Mouse (Mus musculus) CH12.LX (cell line): ENCODE data around the gene Mgat5. TPM values are rescaled to one million over a fixed set of nuclear protein-coding genes. Genes with fewer than 3 reads are reported as not detected.

Experiments
- DNase-seq: peaks from one replicate; pipeline ENCODE4 v3.0.0-alpha.2; 2013; ENCODE audit errors: extremely low read depth
- H3K27ac ChIP-seq: 2 replicates; pipeline ENCODE4 v1.5.1; 2012; ENCODE audit warnings: low read depth, mild to moderate bottlenecking, control low read depth, moderate library complexity; ENCODE audit not compliant: insufficient read depth
- H3K27me3 ChIP-seq: replicated peaks from 2 replicates; pipeline ENCODE3; 2012; ENCODE audit warnings: inconsistent platforms
- H3K36me3 ChIP-seq, 2 experiments: replicated peaks in 1 of 2; 2 replicates each; pipeline versions ENCODE3 to v1.6.1; 2012; ENCODE audit warnings: inconsistent platforms in 1 of 2, low read length in 1 of 2, mild to moderate bottlenecking in 1 of 2, mixed read lengths in 1 of 2, moderate library complexity in 1 of 2; ENCODE audit not compliant: control insufficient read depth in 1 of 2, insufficient read depth in 1 of 2
- H3K4me1 ChIP-seq, 2 experiments: 2 replicates each; pipeline ENCODE4 v1.6.1; 2012; ENCODE audit warnings: inconsistent platforms in 1 of 2, moderate library complexity in 1 of 2; ENCODE audit not compliant: insufficient read depth in 2 of 2, control insufficient read depth in 1 of 2
- H3K4me2 ChIP-seq: 2 replicates; pipeline ENCODE4 v1.6.1; 2012; ENCODE audit warnings: low read depth, mild to moderate bottlenecking, control low read depth; ENCODE audit not compliant: poor library complexity, insufficient read depth, severe bottlenecking
- H3K4me3 ChIP-seq, 3 experiments: fragments of 150-350 bp in 1 of 3; sonication (generic) in 1 of 3; replicated peaks in 1 of 3; 2 replicates each; pipeline versions ENCODE3 to v1.5.1; 2011 to 2012; ENCODE audit warnings: low read depth in 2 of 3, low read length in 2 of 3, mild to moderate bottlenecking in 2 of 3, moderate library complexity in 2 of 3, control low read depth in 1 of 3, improper control_type of control experiment in 1 of 3, inconsistent platforms in 1 of 3, mixed read lengths in 1 of 3; ENCODE audit not compliant: poor library complexity in 1 of 3
- H3K79me2 ChIP-seq: replicated peaks from 2 replicates; pipeline ENCODE4 v1.6.1; 2012; ENCODE audit warnings: mild to moderate bottlenecking, moderate library complexity; ENCODE audit not compliant: control insufficient read depth, poor library complexity, insufficient read depth, severe bottlenecking; ENCODE audit errors: extremely low read depth
- H3K9ac ChIP-seq: 2 replicates; pipeline ENCODE4 v1.6.1; 2012; ENCODE audit warnings: low read depth, mild to moderate bottlenecking, control low read depth, moderate library complexity; ENCODE audit not compliant: insufficient read depth
- H3K9me3 ChIP-seq: replicated peaks from 2 replicates; pipeline ENCODE3; 2012; ENCODE audit warnings: low read length, inconsistent platforms, mixed read lengths
- CHD2 ChIP-seq: IDR thresholded peaks from 2 replicates; pipeline ENCODE4 v1.6.1; 2011; ENCODE audit warnings: low read length, improper control_type of control experiment
- GABPA ChIP-seq: IDR thresholded peaks from 2 replicates; pipeline ENCODE4 v1.6.1; 2012; ENCODE audit warnings: low read depth, low read length, improper control_type of control experiment, inconsistent platforms; ENCODE audit not compliant: insufficient replicate concordance
- HCFC1 ChIP-seq: IDR thresholded peaks from 2 replicates; pipeline ENCODE4 v1.6.1; 2012; ENCODE audit warnings: low read depth, mild to moderate bottlenecking, inconsistent platforms, low read length, improper control_type of control experiment
- JUND ChIP-seq: conservative IDR thresholded peaks from 2 replicates; pipeline ENCODE4 v1.6.1; 2011; ENCODE audit warnings: low read depth, low read length, improper control_type of control experiment
- KAT2A ChIP-seq: IDR thresholded peaks from 2 replicates; pipeline ENCODE4 v1.6.1; 2012; ENCODE audit warnings: low read length, improper control_type of control experiment, inconsistent platforms; ENCODE audit not compliant: insufficient replicate concordance
- MAFK ChIP-seq: IDR thresholded peaks from 2 replicates; pipeline ENCODE4 v1.6.1; 2011; ENCODE audit warnings: low read length, improper control_type of control experiment; ENCODE audit not compliant: insufficient replicate concordance
- MAX ChIP-seq: IDR thresholded peaks from 2 replicates; pipeline ENCODE4 v1.6.1; 2011; ENCODE audit warnings: low read length, improper control_type of control experiment
- MYC ChIP-seq: IDR thresholded peaks from 2 replicates; pipeline ENCODE4 v1.6.1; 2011; ENCODE audit warnings: low read depth, mild to moderate bottlenecking, improper control_type of control experiment, low read length
- NELFE ChIP-seq: IDR thresholded peaks from 2 replicates; pipeline ENCODE4 v1.6.1; 2011; ENCODE audit warnings: low read depth, low read length, improper control_type of control experiment
- POLR2AphosphoS2 ChIP-seq: IDR thresholded peaks from 2 replicates; pipeline ENCODE4 v1.6.1; 2011; ENCODE audit warnings: low read depth, low read length, improper control_type of control experiment
- RAD21 ChIP-seq: IDR thresholded peaks from 2 replicates; pipeline ENCODE4 v1.6.1; 2011; ENCODE audit warnings: low read depth, mild to moderate bottlenecking, low read length, improper control_type of control experiment, moderate library complexity
- RCOR1 ChIP-seq: conservative IDR thresholded peaks from 2 replicates; pipeline ENCODE4 v1.6.1; 2012; ENCODE audit warnings: low read depth, mild to moderate bottlenecking, inconsistent platforms, low read length, improper control_type of control experiment
- SIN3A ChIP-seq: IDR thresholded peaks from 2 replicates; pipeline ENCODE4 v1.6.1; 2012; ENCODE audit warnings: low read length, improper control_type of control experiment, inconsistent platforms
- SMC3 ChIP-seq: IDR thresholded peaks from 2 replicates; pipeline ENCODE4 v1.6.1; 2011; ENCODE audit warnings: low read depth, low read length, improper control_type of control experiment
- TBP ChIP-seq: conservative IDR thresholded peaks from 2 replicates; pipeline ENCODE4 v1.6.1; 2011; ENCODE audit warnings: low read depth, low read length, improper control_type of control experiment
- UBTF ChIP-seq: IDR thresholded peaks from 2 replicates; pipeline ENCODE4 v1.6.1; 2012; ENCODE audit warnings: low read depth, mild to moderate bottlenecking, inconsistent platforms, low read length, improper control_type of control experiment, moderate library complexity
- USF1 ChIP-seq: IDR thresholded peaks from 2 replicates; pipeline ENCODE4 v1.6.1; 2014; ENCODE audit warnings: low read depth, mild to moderate bottlenecking, inconsistent platforms, low read length, improper control_type of control experiment
- USF2 ChIP-seq: conservative IDR thresholded peaks from 2 replicates; pipeline ENCODE4 v1.6.1; 2011; ENCODE audit warnings: low read depth, low read length, improper control_type of control experiment
- ZKSCAN1 ChIP-seq: IDR thresholded peaks from 2 replicates; pipeline ENCODE4 v1.6.1; 2012; ENCODE audit warnings: low read depth, inconsistent platforms, low read length, improper control_type of control experiment, borderline replicate concordance
- ZNF384 ChIP-seq: IDR thresholded peaks from 2 replicates; pipeline ENCODE4 v1.6.1; 2012; ENCODE audit warnings: low read depth, low read length, improper control_type of control experiment, inconsistent platforms
- dilution Hi-C: fragments of 300-500 bp; cut with MboI; formaldehyde crosslinking; loops from 2 replicates; pipeline ENCODE4 v1.14.3; 2020; ENCODE audit warnings: low sequenced_read_pairs; ENCODE audit not compliant: extremely low pct_unique_long_range_greater_than_20kb, extremely low pct_ligation_motif_present
- in situ Hi-C: fragments of 300-500 bp; cut with MboI; formaldehyde crosslinking; loops from 3 replicates; pipeline ENCODE4 v1.14.3; 2019; ENCODE audit warnings: low sequenced_read_pairs, low pct_ligation_motif_present, low pct_unique_long_range_greater_than_20kb, mixed read lengths
- polyA plus RNA-seq: library from polyadenylated mRNA; unstranded; fragments of >175 nt; gene quantifications from 2 replicates; pipeline ENCODE4 v1.2.1, GENCODE M21; 2012; ENCODE audit warnings: low read depth; ENCODE audit not compliant: insufficient read length
- total RNA-seq, 2 experiments: library from RNA; depleted of rRNA; stranded (reverse); fragments of 300-350 nt in 1 of 2; fragments of >200 nt in 1 of 2; gene quantifications; 2 replicates each; pipeline ENCODE4 v1.2.3; 2012 to 2014

Mgat5 gene
- total and polyA plus RNA-seq, 3 experiments, result 5.9 to 8.8 (median 6.6) TPM

DNA sequence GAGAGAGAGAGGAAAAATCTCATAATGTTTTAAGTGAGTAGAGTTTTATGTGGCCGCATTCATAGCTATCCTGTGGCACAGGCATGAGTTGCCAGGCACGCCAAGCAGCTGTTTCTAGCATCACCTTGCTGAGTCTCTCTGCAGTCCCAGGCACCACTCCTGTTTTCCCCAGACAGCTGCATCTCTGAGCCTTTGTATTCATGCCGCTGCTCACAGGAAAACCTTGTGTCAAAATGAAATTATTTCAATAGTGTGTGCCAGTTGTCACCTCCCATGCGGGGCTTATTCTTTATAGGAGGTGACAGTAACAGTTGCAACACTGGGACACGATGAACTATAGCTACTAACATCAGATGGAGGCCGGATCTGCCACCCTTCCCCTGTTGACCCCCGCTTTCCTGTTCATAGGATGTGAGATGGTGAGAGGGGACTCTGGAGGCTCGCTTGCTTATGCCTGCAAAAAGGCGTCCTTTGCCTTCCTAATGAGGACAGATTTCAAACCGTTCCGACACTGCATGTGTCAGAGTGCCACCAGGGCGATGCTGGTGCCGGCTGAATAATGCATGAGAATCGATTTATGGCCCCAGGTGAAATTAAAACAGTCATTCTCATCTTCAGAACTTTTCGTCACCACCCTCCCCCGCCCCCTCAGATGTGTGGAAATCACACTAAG, 303.4 kb downstream of the Mgat5 start:
- TF ChIP-seq SMC3 (no peak), MAFK (no peak), SIN3A (no peak), UBTF (no peak), USF2 (no peak), CHD2 (no peak), ZNF384 (no peak), RCOR1 (no peak), MYC (no peak), MAX (no peak), USF1 (no peak), POLR2AphosphoS2 (no peak), NELFE (no peak), HCFC1 (no peak), JUND (no peak), TBP (no peak), ZKSCAN1 (no peak), RAD21 (no peak), GABPA (no peak), KAT2A (no peak)
- Histone ChIP-seq H3K4me3 (no peak overlapping the region), H3K79me2 (no peaks in the 10 kb centered on the region), H3K4me2 (no peak overlapping the region), H3K4me1 (peaks cover 18 to 49% of the 10 kb centered on the region in 2 experiments), H3K36me3 (peaks cover 0 to 4% of the 10 kb centered on the region in 2 experiments), H3K9ac (no peak overlapping the region), H3K27me3 (no peaks in the 10 kb centered on the region), H3K9me3 (no peaks in the 10 kb centered on the region), H3K27ac (no peak overlapping the region)
- in situ Hi-C loops (loop anchor here (10.0 kb wide), 1 partner anchor 97 kb away; no protein-coding TSS in a partner anchor), dilution Hi-C loops (no loop called here)
- DNase-seq, result no peak

DNA sequence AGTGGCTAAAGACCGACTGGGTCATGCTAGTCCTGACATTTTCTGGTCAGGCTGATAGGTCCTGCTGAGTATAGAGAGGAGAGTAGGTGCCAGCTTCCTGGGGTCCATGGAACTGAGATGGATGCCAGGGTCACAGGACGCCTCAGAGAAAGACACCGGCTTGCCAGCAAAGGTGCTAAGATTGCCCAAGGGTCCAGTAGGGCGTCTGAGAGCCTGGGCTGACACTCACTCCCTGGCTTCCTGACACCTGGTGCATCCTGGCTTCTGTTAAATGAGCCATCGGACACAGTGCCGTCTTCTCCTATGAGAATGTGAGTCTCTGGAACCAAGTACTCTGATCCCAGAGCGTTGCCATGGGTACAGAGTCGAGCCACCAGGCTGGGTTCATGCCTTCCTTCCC, 304.1 kb downstream of the Mgat5 start:
- no peak overlapping the region for H3K9ac ChIP-seq
- no peaks in the 10 kb centered on the region for H3K79me2 ChIP-seq
- no peak overlapping the region for H3K4me3 ChIP-seq
- H3K4me1 ChIP-seq, result peaks cover 23 to 56% of the 10 kb centered on the region in 2 experiments
- H3K36me3 ChIP-seq, result no peaks in the 10 kb centered on the region
- in situ Hi-C loops, result loop anchor here (10.0 kb wide), 1 partner anchor 96 kb away; no protein-coding TSS in a partner anchor
- no peak for DNase-seq
- H3K9me3 ChIP-seq, result no peaks in the 10 kb centered on the region
- TF ChIP-seq MAX (no peak), SMC3 (no peak)
- H3K27ac ChIP-seq, result no peak overlapping the region
- no peaks in the 10 kb centered on the region for H3K27me3 ChIP-seq
- dilution Hi-C loops, result no loop called here
- H3K4me2 ChIP-seq, result no peak overlapping the region
